Mouse (Mus musculus) intestine, postnatal 0 days (tissue): ENCODE measurements at regions not wholly inside any gene's neighbourhood (a gene's known extent, or its start where the extent isn't known, plus 50 kb on each side); places are given as distances from the start of the nearest gene placed in this dataset.

Experiments used
- ATAC-seq: fragments of 200-750 bp; cut with Nextera tagmentation; 2 replicates; pipeline ENCODE4 v1.8.0; 2017; ENCODE audit warnings: mild to moderate bottlenecking, moderate TSS enrichment, moderate library complexity
- H3K27ac ChIP-seq: fragments of 300-500 bp; sonication (generic); 2 replicates; pipeline ENCODE4 v1.5.1; 2014; ENCODE audit warnings: mild to moderate bottlenecking, low read depth, low read length, moderate library complexity
- H3K27me3 ChIP-seq: fragments of 300-500 bp; sonication (generic); replicated peaks from 2 replicates; pipeline ENCODE4 v1.6.1; 2014; ENCODE audit warnings: low read length, mixed read lengths; ENCODE audit not compliant: control insufficient read depth, insufficient read depth
- H3K36me3 ChIP-seq: fragments of 300-500 bp; sonication (generic); 2 replicates; pipeline ENCODE4 v1.6.1; 2014; ENCODE audit warnings: mild to moderate bottlenecking, moderate library complexity; ENCODE audit not compliant: control insufficient read depth, insufficient read depth
- H3K4me1 ChIP-seq: fragments of 300-500 bp; sonication (generic); replicated peaks from 2 replicates; pipeline ENCODE4 v1.6.1; 2014; ENCODE audit warnings: antibody characterized with exemption, low read length, mixed read lengths; ENCODE audit not compliant: control insufficient read depth, insufficient read depth
- H3K4me2 ChIP-seq: fragments of 300-500 bp; sonication (generic); replicated peaks from 2 replicates; pipeline ENCODE4 v1.6.1; 2014; ENCODE audit warnings: low read depth, mild to moderate bottlenecking, moderate library complexity
- H3K4me3 ChIP-seq: fragments of 300-500 bp; sonication (generic); 2 replicates; pipeline ENCODE4 v1.5.1; 2014; ENCODE audit warnings: low read depth, low read length
- H3K9ac ChIP-seq: fragments of 300-500 bp; sonication (generic); 2 replicates; pipeline ENCODE4 v1.6.1; 2014; ENCODE audit warnings: mild to moderate bottlenecking, low read depth, low read length
- H3K9me3 ChIP-seq: fragments of 300-500 bp; sonication (generic); 2 replicates; pipeline ENCODE4 v1.6.1; 2016; ENCODE audit warnings: mixed run types; ENCODE audit not compliant: control insufficient read depth
- CTCF ChIP-seq: sonication (generic); IDR thresholded peaks from 2 replicates; pipeline ENCODE4 v1.5.1; 2016; ENCODE audit warnings: low read depth, mild to moderate bottlenecking, control low read depth, antibody characterized with exemption, moderate library complexity
- WGBS: fragments of 180-500 bp; shearing (Covaris S2); extraction: QIAGEN DNeasy Blood & Tissue Kit; methylation state at CpG from one replicate; pipeline ENCODE4 v1.1.7; 2014; 5-methylcytosine and 5-hydroxymethylcytosine counted together

DNA sequence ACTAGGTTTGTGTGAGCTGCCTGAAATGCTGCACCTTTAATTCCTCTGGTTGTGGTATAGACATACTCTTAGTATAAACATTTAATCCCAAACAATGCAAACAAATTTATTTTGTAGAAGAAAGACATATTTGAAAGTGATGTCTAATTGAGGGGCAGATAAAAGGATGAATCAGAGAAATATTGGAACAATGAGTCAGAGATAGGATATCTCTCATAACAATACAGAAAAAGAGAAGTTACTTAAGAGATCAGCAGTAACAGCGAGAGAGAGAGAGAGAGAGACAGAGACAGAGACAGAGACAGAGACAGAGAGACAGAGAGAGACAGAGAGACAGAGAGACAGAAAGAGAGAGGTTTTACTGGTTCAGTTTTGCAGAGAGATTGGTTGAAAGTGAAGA is 933.3 kb upstream of the Nudt12 start:
- no peak overlapping the region for H3K4me3 ChIP-seq
- no peak for ATAC-seq
- no peak overlapping the region for H3K4me2 ChIP-seq
- no peaks in the 10 kb centered on the region for H3K9me3 ChIP-seq
- H3K27me3 ChIP-seq, result no peaks in the 10 kb centered on the region
- 69% methylated on average over 1 of the region's 1 CpGs for WGBS
- no peak for TF ChIP-seq CTCF
- no peak overlapping the region for H3K9ac ChIP-seq
- no peak overlapping the region for H3K27ac ChIP-seq
- no peaks in the 10 kb centered on the region for H3K36me3 ChIP-seq
- H3K4me1 ChIP-seq, result no peaks in the 10 kb centered on the region

DNA sequence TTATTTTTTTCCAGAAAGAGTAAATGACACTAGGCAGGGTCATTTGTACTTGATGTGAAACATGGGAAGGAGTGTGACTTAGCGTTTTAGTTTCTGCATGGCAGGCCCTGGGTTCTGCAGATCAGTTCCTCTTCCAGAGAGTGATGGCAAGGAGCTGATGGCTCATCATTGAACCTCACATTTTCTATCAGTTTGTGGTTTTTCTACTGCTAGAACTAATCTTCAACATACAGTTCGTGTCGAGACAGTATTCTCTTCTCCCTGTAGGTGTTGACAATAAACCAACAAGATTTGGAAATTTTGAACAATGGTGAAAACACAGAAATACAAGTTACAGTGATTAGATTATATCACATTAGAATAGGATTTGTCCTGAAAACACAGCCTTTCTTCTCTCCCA is 891.2 kb upstream of the Nudt12 start:
- H3K4me2 ChIP-seq, result no peak overlapping the region
- no peaks in the 10 kb centered on the region for H3K36me3 ChIP-seq
- TF ChIP-seq CTCF, result no peak
- no peak for ATAC-seq
- H3K4me3 ChIP-seq, result no peak overlapping the region
- no peak overlapping the region for H3K27ac ChIP-seq
- WGBS, result 81% methylated on average over 3 of the region's 3 CpGs
- no peaks in the 10 kb centered on the region for H3K4me1 ChIP-seq
- no peak overlapping the region for H3K9ac ChIP-seq
- H3K27me3 ChIP-seq, result no peaks in the 10 kb centered on the region
- no peaks in the 10 kb centered on the region for H3K9me3 ChIP-seq

DNA sequence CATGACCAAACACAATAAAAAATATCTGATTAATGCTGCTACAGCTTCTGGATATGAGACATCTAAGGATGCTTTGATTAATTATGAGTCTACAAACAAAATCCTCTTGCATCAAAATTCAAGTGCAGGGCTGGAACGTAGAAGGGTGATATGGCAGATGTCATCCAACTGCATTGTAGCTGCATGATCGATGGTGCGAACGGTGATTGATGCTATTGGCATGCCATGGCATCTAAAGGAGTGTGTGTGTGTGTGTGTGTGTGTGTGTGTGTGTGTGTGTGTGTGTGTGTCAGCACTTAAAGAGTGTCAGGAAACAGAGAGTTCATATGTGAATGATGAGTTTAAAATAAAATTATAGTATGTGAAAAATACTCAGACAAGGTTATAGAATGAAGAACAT is 864.6 kb upstream of the Nudt12 start:
- Histone ChIP-seq H3K27me3 (no peaks in the 10 kb centered on the region), H3K27ac (no peak overlapping the region), H3K4me3 (no peak overlapping the region), H3K4me1 (no peaks in the 10 kb centered on the region), H3K4me2 (no peak overlapping the region), H3K9me3 (no peaks in the 10 kb centered on the region), H3K9ac (no peak overlapping the region), H3K36me3 (no peaks in the 10 kb centered on the region)
- no peak for ATAC-seq
- no peak for TF ChIP-seq CTCF
- WGBS, result 93% methylated on average over 4 of the region's 4 CpGs

DNA sequence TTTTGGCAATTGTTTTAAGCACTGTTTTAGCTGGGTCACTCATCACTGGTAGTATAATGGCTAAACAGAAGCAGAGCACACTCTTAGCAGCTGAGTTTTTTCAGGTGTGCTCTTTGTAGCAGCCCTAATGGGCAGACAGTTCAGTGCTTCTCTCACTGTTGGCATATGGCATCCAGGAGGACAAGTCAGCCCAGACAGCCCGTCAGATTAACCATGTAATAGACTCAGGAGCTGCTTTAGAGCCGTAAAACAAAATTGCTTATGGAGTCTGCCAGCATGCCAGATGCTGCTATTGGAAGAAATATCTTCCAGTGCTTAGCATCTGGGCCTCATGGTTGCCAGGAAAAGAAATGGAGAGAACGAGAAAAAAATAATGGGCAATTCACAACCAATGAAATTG is 835.7 kb upstream of the Nudt12 start:
- H3K4me1 ChIP-seq, result no peaks in the 10 kb centered on the region
- H3K27me3 ChIP-seq, result no peaks in the 10 kb centered on the region
- no peak overlapping the region for H3K4me3 ChIP-seq
- H3K36me3 ChIP-seq, result no peaks in the 10 kb centered on the region
- WGBS, result 75% methylated on average over 3 of the region's 3 CpGs
- ATAC-seq, result no peak
- H3K9ac ChIP-seq, result no peak overlapping the region
- H3K27ac ChIP-seq, result no peak overlapping the region
- TF ChIP-seq CTCF, result no peak
- no peak overlapping the region for H3K4me2 ChIP-seq
- H3K9me3 ChIP-seq, result no peaks in the 10 kb centered on the region

DNA sequence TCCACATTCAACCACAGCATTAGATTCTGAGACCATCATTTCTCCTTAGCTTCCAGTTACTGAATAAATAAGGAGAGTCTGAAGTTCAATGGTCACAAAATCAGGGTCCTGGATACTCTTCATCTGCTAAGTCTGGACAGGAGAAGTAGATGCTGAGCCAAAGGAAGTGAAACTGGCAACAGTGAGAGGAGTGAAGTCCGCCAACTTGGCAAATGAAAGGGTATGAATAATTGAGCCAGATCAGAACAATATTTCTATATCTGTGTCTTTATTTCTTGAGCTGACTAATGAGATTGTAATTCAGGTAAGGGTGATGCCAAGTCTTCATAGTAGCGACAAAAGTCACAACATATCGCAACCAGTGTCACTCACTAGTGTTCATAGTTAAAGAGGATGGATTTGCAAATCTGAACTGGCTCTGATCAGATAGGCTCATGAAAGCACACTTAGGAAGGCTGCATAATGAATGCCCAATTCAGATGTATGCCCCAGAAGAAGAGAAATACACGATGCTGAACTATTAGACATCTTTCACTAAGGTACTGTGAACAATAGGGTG is 832.2 kb upstream of the Nudt12 start:
- Histone ChIP-seq H3K27me3 (no peaks in the 10 kb centered on the region), H3K4me2 (no peak overlapping the region), H3K36me3 (no peaks in the 10 kb centered on the region), H3K4me3 (no peak overlapping the region), H3K4me1 (no peaks in the 10 kb centered on the region), H3K9ac (no peak overlapping the region), H3K27ac (no peak overlapping the region), H3K9me3 (no peaks in the 10 kb centered on the region)
- TF ChIP-seq CTCF, result no peak
- no peak for ATAC-seq
- WGBS, result 84% methylated on average over 4 of the region's 4 CpGs

DNA sequence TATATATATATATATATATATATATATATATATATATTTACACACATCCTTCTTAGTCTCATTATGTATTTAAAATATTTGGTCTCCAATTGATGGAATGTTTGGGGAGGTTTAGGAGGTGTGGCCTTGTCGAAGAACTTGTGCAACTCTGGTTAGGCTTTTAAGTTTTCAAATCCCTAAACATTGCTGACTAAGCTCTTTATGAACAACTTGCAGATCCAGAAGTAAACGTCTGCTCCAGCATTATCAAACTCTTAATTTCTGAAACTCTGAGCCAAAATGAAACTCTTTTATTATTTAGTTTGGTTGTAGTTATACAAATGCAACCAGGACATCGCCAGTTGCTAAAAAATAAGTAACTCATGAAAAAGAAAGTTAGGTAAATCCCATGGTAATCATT is 792.7 kb upstream of the Nudt12 start:
- H3K4me2 ChIP-seq, result no peak overlapping the region
- H3K36me3 ChIP-seq, result no peaks in the 10 kb centered on the region
- ATAC-seq, result no peak
- TF ChIP-seq CTCF, result no peak
- no peak overlapping the region for H3K27ac ChIP-seq
- no peaks in the 10 kb centered on the region for H3K9me3 ChIP-seq
- H3K4me1 ChIP-seq, result no peaks in the 10 kb centered on the region
- H3K4me3 ChIP-seq, result no peak overlapping the region
- H3K27me3 ChIP-seq, result no peaks in the 10 kb centered on the region
- 76% methylated on average over 3 of the region's 3 CpGs for WGBS
- H3K9ac ChIP-seq, result no peak overlapping the region

DNA sequence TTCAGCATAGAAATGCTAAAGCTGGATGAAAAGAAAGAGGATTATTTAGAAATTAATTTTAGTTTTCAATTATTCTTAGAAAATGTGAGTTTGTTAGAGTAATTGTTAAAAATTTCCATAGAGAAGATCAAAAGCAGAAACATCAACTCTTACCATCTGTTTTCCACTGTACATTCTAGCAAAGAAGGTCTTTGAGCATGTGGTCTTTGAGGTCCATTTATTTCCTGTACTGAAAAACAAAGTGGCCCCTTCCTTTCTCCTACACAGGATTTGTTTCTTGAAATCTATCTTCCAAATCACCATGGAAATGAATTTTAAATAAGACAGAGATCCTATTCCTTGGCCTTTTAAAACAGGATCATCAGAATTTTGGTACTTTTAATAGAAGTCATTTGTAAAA is 780.3 kb upstream of the Nudt12 start:
- Histone ChIP-seq H3K27me3 (no peaks in the 10 kb centered on the region), H3K27ac (no peak overlapping the region), H3K9ac (no peak overlapping the region), H3K9me3 (no peaks in the 10 kb centered on the region), H3K4me1 (no peaks in the 10 kb centered on the region), H3K36me3 (no peaks in the 10 kb centered on the region), H3K4me3 (no peak overlapping the region), H3K4me2 (no peak overlapping the region)
- TF ChIP-seq CTCF, result no peak
- ATAC-seq, result no peak
